In the genomic region with DNA sequence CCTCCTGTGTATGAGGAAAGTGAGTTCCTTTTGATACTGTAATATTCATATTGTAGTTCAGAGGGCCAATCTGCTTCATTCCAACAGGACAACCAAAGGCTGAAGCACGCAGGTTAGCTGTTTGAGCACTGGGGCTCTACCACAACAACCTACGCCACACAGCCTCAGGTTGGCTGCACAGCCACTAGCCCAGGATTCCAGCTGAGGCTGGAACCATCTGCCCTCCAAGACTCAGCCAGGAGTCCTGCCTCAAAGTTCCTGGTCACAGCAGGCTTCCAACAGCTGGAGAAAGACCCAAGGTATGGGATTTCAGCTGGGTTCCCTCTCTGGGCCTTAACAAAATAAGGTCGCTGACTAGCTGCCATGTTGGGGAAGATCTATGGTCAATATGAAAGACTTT, we compare ENCODE assay signal across 8 mouse cellular contexts. TPM values are rescaled to one million over a fixed set of nuclear protein-coding genes. Genes with fewer than 3 reads are reported as not detected.
DNase-seq lines count a peak whose midpoint lies in the region; ATAC-seq and TF ChIP-seq lines count a peak whose summit lies in the region.

No protein-coding gene starts in this region.

- H3K4me1 ChIP-seq in liver, adult 2 months (ENCODE audit: control insufficient read depth, insufficient read depth, low read length): peaks cover 40% of the 10 kb centered on the region
- H3K4me1 ChIP-seq in forebrain, embryonic 11.5 days (replicated peaks; ENCODE audit: control insufficient read depth, insufficient read depth, low read length): peaks cover 16% of the 10 kb centered on the region
- H3K4me1 ChIP-seq in limb, embryonic 10.5 days: peaks cover 57% of the 10 kb centered on the region
- H3K4me1 ChIP-seq in neural tube, embryonic 15.5 days: peaks cover 65% of the 10 kb centered on the region

- H3K4me2 ChIP-seq in forebrain, embryonic 11.5 days (ENCODE audit: low read depth, low read length, severe bottlenecking): no peak overlapping the region
- peak overlapping the region; percentile 13 for H3K4me2 ChIP-seq in neural tube, embryonic 15.5 days

- H3K27me3 ChIP-seq in liver, adult 2 months (ENCODE audit: control insufficient read depth, insufficient read depth, low read length): no peaks in the 10 kb centered on the region
- no peaks in the 10 kb centered on the region for H3K27me3 ChIP-seq in forebrain, embryonic 11.5 days (ENCODE audit: control insufficient read depth, insufficient read depth, low read length)
- no peaks in the 10 kb centered on the region for H3K27me3 ChIP-seq in limb, embryonic 10.5 days (ENCODE audit: low read depth, poor library complexity, severe bottlenecking)
- no peaks in the 10 kb centered on the region for H3K27me3 ChIP-seq in neural tube, embryonic 15.5 days (replicated peaks)

- TF ChIP-seq POLR2A in liver, adult 2 months (IDR thresholded peaks at IDR 0.05; ENCODE audit: extremely low read depth, insufficient read depth, low read length): no peak

- H3K79me2 ChIP-seq in liver, adult 2 months (ENCODE audit: control insufficient read depth, insufficient read depth, low read length): peaks cover 13% of the 10 kb centered on the region; the same call in 1 of the 2 replicates

- H3K9me3 ChIP-seq in forebrain, embryonic 11.5 days (ENCODE audit: control insufficient read depth, low read length): no peaks in the 10 kb centered on the region
- H3K9me3 ChIP-seq in limb, embryonic 10.5 days (replicated peaks): no peaks in the 10 kb centered on the region
- H3K9me3 ChIP-seq in neural tube, embryonic 15.5 days (replicated peaks): no peaks in the 10 kb centered on the region

- 86% methylated on average over 3 of the region's 3 CpGs for WGBS in liver, adult 2 months
- 87% methylated on average over 3 of the region's 3 CpGs for WGBS in forebrain, embryonic 11.5 days
- WGBS in limb, embryonic 10.5 days: 85% methylated on average over 3 of the region's 3 CpGs
- WGBS in neural tube, embryonic 15.5 days: 75% methylated on average over 3 of the region's 3 CpGs

- TF ChIP-seq CTCF in liver, adult 2 months (IDR thresholded peaks at IDR 0.05; ENCODE audit: low read depth, low read length): no peak

- H3K4me3 ChIP-seq in liver, adult 2 months (ENCODE audit: insufficient read depth, low read depth, low read length): no peak overlapping the region
- H3K4me3 ChIP-seq in forebrain, embryonic 11.5 days (ENCODE audit: low read depth, low read length): no peak overlapping the region
- H3K4me3 ChIP-seq in limb, embryonic 10.5 days: peak overlapping the region; percentile 37; the same call in 1 of the 2 replicates
- H3K4me3 ChIP-seq in neural tube, embryonic 15.5 days (replicated peaks): no peak overlapping the region

- no peak overlapping the region for H3K9ac ChIP-seq in liver, adult 2 months (ENCODE audit: low read depth, low read length)
- H3K9ac ChIP-seq in forebrain, embryonic 11.5 days (ENCODE audit: low read length): no peak overlapping the region
- no peak overlapping the region for H3K9ac ChIP-seq in neural tube, embryonic 15.5 days (replicated peaks)

- H3K36me3 ChIP-seq in liver, adult 2 months (ENCODE audit: control insufficient read depth, insufficient read depth, low read length): no peaks in the 10 kb centered on the region; the same call in 1 of the 2 replicates
- H3K36me3 ChIP-seq in forebrain, embryonic 11.5 days (ENCODE audit: control insufficient read depth, insufficient read depth, low read length): no peaks in the 10 kb centered on the region
- peaks cover 27% of the 10 kb centered on the region for H3K36me3 ChIP-seq in limb, embryonic 10.5 days
- no peaks in the 10 kb centered on the region for H3K36me3 ChIP-seq in neural tube, embryonic 15.5 days

- 0 out of 2 replicates have a peak overlapping the region, but pooled peaks have one; percentile 1 for H3K27ac ChIP-seq in liver, adult 2 months (replicated peaks; ENCODE audit: insufficient read depth, low read depth, low read length)
- H3K27ac ChIP-seq in forebrain, embryonic 11.5 days (ENCODE audit: low read depth, low read length): peak overlapping the region; percentile 77
- peak overlapping the region; percentile 93 for H3K27ac ChIP-seq in limb, embryonic 10.5 days
- peak overlapping the region; percentile 86 for H3K27ac ChIP-seq in neural tube, embryonic 15.5 days (replicated peaks)

- no peak for DNase-seq in liver, adult 2 months (ENCODE audit: extremely low read depth, low read depth, low spot score)
- DNase-seq in liver: no peak
- no peak for DNase-seq in forebrain, embryonic 11.5 days (ENCODE audit: low spot score)
- no peak for DNase-seq in limb, embryonic 10.5 days (ENCODE audit: low spot score)
- DNase-seq in MN1 (ENCODE audit: low spot score): no peak
- no peak for DNase-seq in cerebellum, adult 11-12 months
- DNase-seq in left cerebral cortex, adult 18-20 months (ENCODE audit: low spot score in 2 of 2): no peak

- no peak for ATAC-seq in forebrain, embryonic 11.5 days (replicated peaks; ENCODE audit: low FRiP score)
- no peak; the same call in 1 of the 2 replicates for ATAC-seq in neural tube, embryonic 15.5 days (ENCODE audit: low FRiP score)

RNA-seq across cellular contexts. Expression of a gene that starts 9.7 kb away (rescaled TPM):
- 111 and 120 TPM in 2 replicates for total RNA-seq in liver, adult 2 months (2014; rRNA removed)
- 87.5 and 91.3 TPM in 2 replicates for polyA plus RNA-seq in liver, adult 2 months (2012; rRNA removed)
- 59.6 and 66.7 TPM in 2 replicates for polyA plus RNA-seq in forebrain, embryonic 11.5 days (2014; fragmentation: Nextera tagmentation; extraction: Ambion mirVana)
- polyA plus RNA-seq in limb, embryonic 10.5 days (2016; fragmentation: Nextera tagmentation; extraction: Ambion mirVana): 53.5 and 69.1 TPM in 2 replicates
- polyA plus RNA-seq in neural tube, embryonic 15.5 days (2015; fragmentation: Nextera tagmentation; extraction: Ambion mirVana): 98.4 and 142 TPM in 2 replicates
- total RNA-seq in left cerebral cortex, adult 18-20 months (2021): 10 to 100 TPM; 86.6 to 97.2 TPM

RNA-seq across cellular contexts. Expression of a gene that starts 54.3 kb away (rescaled TPM):
- 0.13 and 0.55 TPM in 2 replicates for total RNA-seq in liver, adult 2 months (2014; rRNA removed)
- 0.43 TPM in 1 of 2 replicates, not detected in the other for polyA plus RNA-seq in liver, adult 2 months (2012; rRNA removed)
- polyA plus RNA-seq in forebrain, embryonic 11.5 days (2014; fragmentation: Nextera tagmentation; extraction: Ambion mirVana): 0.36 TPM in 1 of 2 replicates, not detected in the other
- polyA plus RNA-seq in limb, embryonic 10.5 days (2016; fragmentation: Nextera tagmentation; extraction: Ambion mirVana): 0.61 and 0.85 TPM in 2 replicates
- polyA plus RNA-seq in neural tube, embryonic 15.5 days (2015; fragmentation: Nextera tagmentation; extraction: Ambion mirVana): 0.56 and 2.7 TPM in 2 replicates
- under 1 TPM; 0.47 to 0.77 TPM for total RNA-seq in left cerebral cortex, adult 18-20 months (2021)

Comparison
In these comparisons a context has a peak if more than half of its experiments do, and no peak if none do; other contexts are left out.
1. H3K27ac ChIP-seq: peak in every context shown above with its lines; median percentile 93 in limb, embryonic 10.5 days; 86 in neural tube, embryonic 15.5 days; 77 in forebrain, embryonic 11.5 days; 1 in liver, adult 2 months.